Mouse (Mus musculus) forebrain, embryonic 10.5 days (tissue): Measurements from ENCODE around the gene Bicral. TPM values are rescaled to one million over a fixed set of nuclear protein-coding genes. Genes with fewer than 3 reads are reported as not detected.
A peak's percentile ranks its signal among the peaks of the same experiment; 100 is the strongest.

ENCODE experiments used
- DNase-seq: peaks from one replicate; pipeline ENCODE4 v3.0.0-alpha.2; 2017; ENCODE audit warnings: low spot score; ENCODE audit errors: extremely low spot score
- H3K27ac ChIP-seq: fragments of 300-500 bp; sonication (generic); 2 replicates; pipeline ENCODE4 v1.5.1; 2016; ENCODE audit warnings: mild to moderate bottlenecking
- H3K27me3 ChIP-seq: fragments of 300-500 bp; sonication (generic); 2 replicates; pipeline ENCODE4 v1.6.1; 2016; ENCODE audit warnings: mild to moderate bottlenecking; ENCODE audit not compliant: poor library complexity, severe bottlenecking
- H3K36me3 ChIP-seq: fragments of 300-500 bp; sonication (generic); replicated peaks from 2 replicates; pipeline ENCODE4 v1.6.1; 2016; ENCODE audit warnings: mild to moderate bottlenecking, moderate library complexity
- H3K4me1 ChIP-seq: fragments of 300-500 bp; sonication (generic); 2 replicates; pipeline ENCODE4 v1.6.1; 2016
- H3K4me3 ChIP-seq: fragments of 300-500 bp; sonication (generic); 2 replicates; pipeline ENCODE4 v1.5.1; 2016; ENCODE audit warnings: mild to moderate bottlenecking, moderate library complexity
- H3K9me3 ChIP-seq: fragments of 300-500 bp; sonication (generic); 2 replicates; pipeline ENCODE4 v1.6.1; 2016; ENCODE audit warnings: mild to moderate bottlenecking, moderate library complexity
- WGBS: fragments of 180-500 bp; shearing (Covaris S2); methylation state at CpG from one replicate; pipeline ENCODE4 v1.1.7; 2016; 5-methylcytosine and 5-hydroxymethylcytosine counted together
- polyA plus RNA-seq: library from polyadenylated mRNA; unstranded; fragments of >200 nt; fragmentation: Nextera tagmentation; extraction: Ambion mirVana; gene quantifications from 2 replicates; pipeline ENCODE4 v1.2.1, GENCODE M21; 2016

Gene Bicral
- polyA plus RNA-seq, 1 experiment from 2014 or later: 4.1 TPM

- H3K27me3 ChIP-seq: no peaks in the 10 kb centered on the region
- 94% methylated on average over 12 of the region's 12 CpGs for WGBS
- no peaks in the 10 kb centered on the region for H3K9me3 ChIP-seq
- no peak overlapping the region for H3K27ac ChIP-seq
- no peak overlapping the region for H3K4me3 ChIP-seq
- H3K4me1 ChIP-seq: no peaks in the 10 kb centered on the region
- no peaks in the 10 kb centered on the region for H3K36me3 ChIP-seq
- DNase-seq: no peak
These were observed 8.6 kb upstream of the Bicral start for GRCm38 (mm10) chr17:46866836-46867235.

- H3K4me1 ChIP-seq: peaks cover 13% of the 10 kb centered on the region
- no peak overlapping the region for H3K4me3 ChIP-seq
- H3K36me3 ChIP-seq: no peaks in the 10 kb centered on the region
- no peak overlapping the region for H3K27ac ChIP-seq
- no peaks in the 10 kb centered on the region for H3K27me3 ChIP-seq
- no peaks in the 10 kb centered on the region for H3K9me3 ChIP-seq
- WGBS: 80% methylated on average over 7 of the region's 7 CpGs
- no peak for DNase-seq
These were observed 6.4 kb upstream of the Bicral start for GRCm38 (mm10) chr17:46864566-46865195.

- Histone ChIP-seq H3K9me3 (no peaks in the 10 kb centered on the region), H3K27me3 (no peaks in the 10 kb centered on the region), H3K27ac (no peak overlapping the region), H3K4me1 (peaks cover 35% of the 10 kb centered on the region), H3K4me3 (no peak overlapping the region), H3K36me3 (no peaks in the 10 kb centered on the region)
- WGBS: 93% methylated on average over 4 of the region's 4 CpGs
- DNase-seq: no peak
These were observed 1.8 kb upstream of the Bicral start for GRCm38 (mm10) chr17:46860120-46860519.

GRCm38 (mm10) chr17:46858749-46859444 lies 615 bp upstream of the Bicral start:
- H3K9me3 ChIP-seq: no peaks in the 10 kb centered on the region
- peak overlapping the region; percentile 96 for H3K4me3 ChIP-seq
- H3K27me3 ChIP-seq: no peaks in the 10 kb centered on the region
- H3K4me1 ChIP-seq: peaks cover 47% of the 10 kb centered on the region
- DNase-seq: peak; percentile 29
- WGBS: 37% methylated on average over 9 of the region's 9 CpGs
- peaks cover 11% of the 10 kb centered on the region for H3K36me3 ChIP-seq
- H3K27ac ChIP-seq: peak overlapping the region; percentile 100

GRCm38 (mm10) chr17:46857361-46857902 lies 850 bp downstream of the Bicral start:
- 0% methylated on average over 42 of the region's 52 CpGs for WGBS
- H3K27ac ChIP-seq: peak overlapping the region; percentile 100
- no peaks in the 10 kb centered on the region for H3K9me3 ChIP-seq
- no peaks in the 10 kb centered on the region for H3K27me3 ChIP-seq
- H3K4me1 ChIP-seq: peaks cover 57% of the 10 kb centered on the region
- DNase-seq: peak; percentile 84
- peaks cover 12% of the 10 kb centered on the region for H3K36me3 ChIP-seq
- peak overlapping the region; percentile 96 for H3K4me3 ChIP-seq

- DNase-seq: peak; percentile 70
- Histone ChIP-seq H3K36me3 (peaks cover 12% of the 10 kb centered on the region), H3K4me3 (peak overlapping the region; percentile 96), H3K9me3 (no peaks in the 10 kb centered on the region), H3K4me1 (peaks cover 57% of the 10 kb centered on the region), H3K27ac (peak overlapping the region; percentile 100), H3K27me3 (no peaks in the 10 kb centered on the region)
- WGBS: under 1% methylated on average over 87 of the region's 87 CpGs
These were observed 1.6 kb downstream of the Bicral start for GRCm38 (mm10) chr17:46856471-46857360.

GRCm38 (mm10) chr17:46856107-46856388 lies 2.2 kb downstream of the Bicral start:
- Histone ChIP-seq H3K4me1 (peaks cover 57% of the 10 kb centered on the region), H3K4me3 (peak overlapping the region; percentile 96), H3K27ac (peak overlapping the region; percentile 100), H3K36me3 (peaks cover 12% of the 10 kb centered on the region), H3K27me3 (no peaks in the 10 kb centered on the region), H3K9me3 (no peaks in the 10 kb centered on the region)
- DNase-seq: no peak
- WGBS: 35% methylated on average over 4 of the region's 4 CpGs

GRCm38 (mm10) chr17:46855328-46856106 lies 2.8 kb downstream of the Bicral start:
- DNase-seq: peak; percentile 26
- Histone ChIP-seq H3K36me3 (peaks cover 12% of the 10 kb centered on the region), H3K27me3 (no peaks in the 10 kb centered on the region), H3K4me3 (peak overlapping the region; percentile 96), H3K9me3 (no peaks in the 10 kb centered on the region), H3K27ac (peak overlapping the region; percentile 100), H3K4me1 (peaks cover 53% of the 10 kb centered on the region)
- WGBS: 83% methylated on average over 15 of the region's 15 CpGs

GRCm38 (mm10) chr17:46854640-46855110 lies 3.6 kb downstream of the Bicral start:
- Histone ChIP-seq H3K4me3 (peak overlapping the region; percentile 96; the same call in 1 of the 2 replicates), H3K27me3 (no peaks in the 10 kb centered on the region), H3K4me1 (peaks cover 44% of the 10 kb centered on the region), H3K9me3 (no peaks in the 10 kb centered on the region), H3K36me3 (peaks cover 12% of the 10 kb centered on the region), H3K27ac (peak overlapping the region; percentile 100)
- DNase-seq: peak; percentile 30
- 82% methylated on average over 8 of the region's 8 CpGs for WGBS

GRCm38 (mm10) chr17:46854096-46854495 lies 4.2 kb downstream of the Bicral start:
- H3K4me1 ChIP-seq: peaks cover 39% of the 10 kb centered on the region
- DNase-seq: no peak
- no peak overlapping the region for H3K27ac ChIP-seq
- no peak overlapping the region for H3K4me3 ChIP-seq
- no peaks in the 10 kb centered on the region for H3K9me3 ChIP-seq
- no peaks in the 10 kb centered on the region for H3K27me3 ChIP-seq
- H3K36me3 ChIP-seq: peaks cover 12% of the 10 kb centered on the region
- WGBS: 91% methylated on average over 7 of the region's 7 CpGs

GRCm38 (mm10) chr17:46853281-46853680 lies 5.0 kb downstream of the Bicral start:
- H3K36me3 ChIP-seq: peaks cover 12% of the 10 kb centered on the region
- H3K4me3 ChIP-seq: peak overlapping the region; percentile 13; the same call in 1 of the 2 replicates
- DNase-seq: no peak
- H3K4me1 ChIP-seq: peaks cover 34% of the 10 kb centered on the region
- H3K27ac ChIP-seq: no peak overlapping the region
- no peaks in the 10 kb centered on the region for H3K9me3 ChIP-seq
- H3K27me3 ChIP-seq: no peaks in the 10 kb centered on the region
- WGBS: 78% methylated on average over 6 of the region's 6 CpGs

- no peaks in the 10 kb centered on the region for H3K27me3 ChIP-seq
- peaks cover 12% of the 10 kb centered on the region for H3K36me3 ChIP-seq
- no peaks in the 10 kb centered on the region for H3K9me3 ChIP-seq
- peak overlapping the region; percentile 40; the same call in 1 of the 2 replicates for H3K27ac ChIP-seq
- peaks cover 33% of the 10 kb centered on the region for H3K4me1 ChIP-seq
- H3K4me3 ChIP-seq: no peak overlapping the region
- WGBS: 54% methylated on average over 6 of the region's 6 CpGs
- peak; percentile 21 for DNase-seq
These were observed 5.6 kb downstream of the Bicral start for GRCm38 (mm10) chr17:46852725-46853124.
